Mouse (Mus musculus): ENCODE results near the gene Decr2. TPM values are rescaled to one million over a fixed set of nuclear protein-coding genes. Genes with fewer than 3 reads are reported as not detected.
A peak's percentile ranks its signal among the peaks of the same experiment; 100 is the strongest.
"Not testable (repeated sequence)": the region's sequence is repeated elsewhere in the genome, so short reads cannot be mapped to it uniquely, and the experiment has no call there.

Decr2 gene
- total RNA-seq, 4 experiments from 2014 or later: 2.8 to 4.2 (median 2.8) TPM

- DNase-seq (ENCODE audit: low spot score in 2 of 2): no peak
These were observed 23.2 kb upstream of the Decr2 start, which contains the start of gene Tmem8 for GRCm38 (mm10) chr17:26113181-26113948. Gene Tmem8, plus strand, starts transcription at chr17:26113299.

GRCm38 (mm10) chr17:26112751-26113150 lies 22.6 kb upstream of the Decr2 start:
- DNase-seq (ENCODE audit: low spot score in 2 of 2): no peak

GRCm38 (mm10) chr17:26111722-26112121 lies 21.6 kb upstream of the Decr2 start:
- no peak for DNase-seq (ENCODE audit: low spot score in 2 of 2)

- DNase-seq (ENCODE audit: low spot score in 2 of 2): no peak
These were observed 20.9 kb upstream of the Decr2 start for GRCm38 (mm10) chr17:26111024-26111423.

- DNase-seq (ENCODE audit: low spot score in 2 of 2): no peak
These were observed 20.0 kb upstream of the Decr2 start for GRCm38 (mm10) chr17:26110156-26110555.

GRCm38 (mm10) chr17:26105619-26106018 lies 15.5 kb upstream of the Decr2 start:
- DNase-seq (ENCODE audit: low spot score in 2 of 2): no peak

GRCm38 (mm10) chr17:26101478-26101877 lies 11.3 kb upstream of the Decr2 start:
- no peak for DNase-seq (ENCODE audit: low spot score in 2 of 2)

GRCm38 (mm10) chr17:26100166-26100565 lies 10.0 kb upstream of the Decr2 start:
- no peak for DNase-seq (ENCODE audit: low spot score in 2 of 2)

- not testable (repeated sequence) for DNase-seq (ENCODE audit: low spot score in 2 of 2)
These were observed 9.2 kb upstream of the Decr2 start for GRCm38 (mm10) chr17:26099316-26099715.

GRCm38 (mm10) chr17:26098461-26098860 lies 8.3 kb upstream of the Decr2 start:
- no peak for DNase-seq (ENCODE audit: low spot score in 2 of 2)

GRCm38 (mm10) chr17:26095121-26095740 lies 5.1 kb upstream of the Decr2 start, which contains the start of gene Nme4:
Gene Nme4, minus strand, starts transcription at chr17:26095602.
- peak in 1 of 2 experiments; percentile 15 for DNase-seq (ENCODE audit: low spot score in 2 of 2)

- DNase-seq (ENCODE audit: low spot score in 2 of 2): no peak
These were observed 4.5 kb upstream of the Decr2 start for GRCm38 (mm10) chr17:26094531-26095110.

- DNase-seq (ENCODE audit: low spot score in 2 of 2): no peak
These were observed 3.0 kb downstream of the Decr2 start for GRCm38 (mm10) chr17:26087059-26087564.

- DNase-seq (ENCODE audit: low spot score in 2 of 2): no peak
These were observed 9.3 kb downstream of the Decr2 start for GRCm38 (mm10) chr17:26080867-26081266.

GRCm38 (mm10) chr17:26078851-26079250 lies 11.3 kb downstream of the Decr2 start:
- no peak for DNase-seq (ENCODE audit: low spot score in 2 of 2)

GRCm38 (mm10) chr17:26075246-26075645 lies 14.9 kb downstream of the Decr2 start:
- no peak for DNase-seq (ENCODE audit: low spot score in 2 of 2)

- no peak for DNase-seq (ENCODE audit: low spot score in 2 of 2)
These were observed 20.0 kb downstream of the Decr2 start for GRCm38 (mm10) chr17:26070136-26070535.

- DNase-seq (ENCODE audit: low spot score in 2 of 2): peak; percentile 60 to 63
These were observed 21.1 kb downstream of the Decr2 start, which contains the start of gene Rab11fip3 for GRCm38 (mm10) chr17:26068831-26069739. Gene Rab11fip3, minus strand, starts transcription at chr17:26069555.

GRCm38 (mm10) chr17:26068024-26068830 lies 21.9 kb downstream of the Decr2 start:
- peak; percentile 65 to 70 for DNase-seq (ENCODE audit: low spot score in 2 of 2)

- no peak for DNase-seq (ENCODE audit: low spot score in 2 of 2)
These were observed 23.6 kb downstream of the Decr2 start for GRCm38 (mm10) chr17:26066488-26067020.
